Mouse (Mus musculus) right cerebral cortex, adult 18-20 months (tissue): ENCODE results near the gene Abcc2.

Experiments
- DNase-seq: peaks from one replicate; pipeline ENCODE4 v3.0.0; 2022; ENCODE audit warnings: mixed read lengths

The Abcc2 gene

DNA sequence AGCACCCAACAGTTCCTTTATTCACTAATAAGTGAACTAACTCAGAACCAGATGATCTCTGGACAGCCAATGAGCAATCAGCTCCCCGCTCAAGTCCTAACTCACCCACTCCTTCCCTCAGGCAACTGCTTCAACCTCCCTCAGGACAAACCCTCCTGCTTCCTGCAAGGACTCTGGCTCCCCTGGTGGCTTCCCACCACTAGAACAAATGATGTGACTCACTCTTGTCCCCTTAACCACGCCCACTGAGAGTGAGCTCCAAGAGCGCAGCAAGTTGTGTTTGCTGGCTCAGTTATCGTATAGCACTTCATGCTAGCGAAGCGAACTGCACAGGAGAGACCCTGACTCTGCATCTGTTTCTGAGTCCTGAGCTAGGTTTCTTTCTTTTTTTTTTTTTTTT, 75.4 kb downstream of the Abcc2 start:
- peak; percentile 19 for DNase-seq

DNA sequence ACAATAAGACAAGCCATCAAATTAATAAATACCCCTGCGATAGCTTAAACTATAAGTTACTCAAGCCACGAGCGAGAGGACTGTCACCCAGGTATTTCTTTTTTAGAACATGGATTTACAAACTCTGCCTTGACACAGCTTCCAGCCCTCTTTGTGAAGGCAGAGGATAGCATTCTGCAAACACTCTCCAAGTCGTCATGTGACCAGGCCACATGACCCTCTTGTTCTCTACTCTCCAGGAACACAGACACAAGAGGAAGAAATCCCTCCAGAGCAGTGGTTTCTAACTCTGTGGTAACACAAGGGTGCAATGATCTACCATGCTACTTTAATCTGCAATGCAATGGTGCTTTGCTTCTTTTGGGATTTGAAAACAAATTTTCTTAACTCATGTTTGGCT, 88.4 kb downstream of the Abcc2 start:
- DNase-seq: no peak

DNA sequence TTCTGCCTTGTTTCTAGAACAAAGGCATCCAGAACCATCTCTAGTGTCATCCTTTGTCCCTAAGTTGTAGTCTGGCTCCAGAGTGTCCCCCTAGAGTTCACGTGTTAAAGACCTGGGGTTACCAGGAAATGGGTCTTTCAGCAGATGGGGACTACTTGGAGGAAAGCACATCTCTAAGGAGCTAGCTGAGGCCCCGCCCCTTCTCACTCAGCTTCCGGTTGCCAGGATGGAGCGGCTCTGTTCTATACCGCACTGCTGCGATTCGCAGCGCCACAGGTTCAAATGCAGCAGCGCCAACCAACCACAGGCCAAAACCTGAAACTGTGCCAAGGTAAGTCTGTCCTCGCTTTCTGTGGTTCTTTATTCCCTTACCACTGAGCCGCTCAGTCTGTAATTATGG, 92.4 kb downstream of the Abcc2 start:
- DNase-seq: no peak

DNA sequence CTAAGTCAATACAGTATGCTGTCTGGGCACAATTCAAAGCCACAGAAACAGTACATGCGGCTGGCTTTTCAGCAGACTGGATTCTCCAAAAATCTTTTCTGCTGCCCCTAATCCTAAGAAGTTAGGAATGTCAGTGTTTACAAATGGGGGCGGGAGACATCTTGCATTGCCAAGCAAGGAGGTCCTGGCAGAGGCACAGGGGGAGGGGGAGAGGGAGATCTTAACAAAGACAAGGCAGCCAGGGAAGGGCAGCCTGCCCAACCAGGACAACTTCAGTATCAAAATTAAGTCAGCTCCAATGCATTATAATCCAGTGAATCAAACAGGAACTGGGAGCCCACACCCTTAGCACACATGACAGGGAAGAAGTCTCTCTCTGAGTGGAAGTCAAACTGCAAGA, 94.0 kb downstream of the Abcc2 start:
- DNase-seq: no peak

DNA sequence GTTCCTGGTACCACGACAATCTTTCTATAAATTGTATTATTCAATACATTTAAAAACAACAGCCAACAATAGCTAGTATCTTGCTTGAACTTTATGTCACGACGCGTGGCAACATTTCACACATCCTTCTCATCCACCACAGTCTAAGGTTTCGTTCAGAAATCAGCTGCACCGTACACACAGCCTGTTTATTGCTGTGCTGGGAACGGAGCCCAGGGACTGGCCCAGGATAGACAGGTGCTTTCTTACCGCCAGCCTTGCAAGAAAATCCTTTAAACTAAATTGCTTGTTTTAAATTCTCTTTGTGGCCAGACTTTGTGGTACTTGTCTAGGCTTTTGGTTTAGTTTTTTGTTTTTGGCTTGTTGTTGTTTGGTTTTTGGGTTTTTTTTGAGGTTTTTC, 95.4 kb downstream of the Abcc2 start:
- no peak for DNase-seq

DNA sequence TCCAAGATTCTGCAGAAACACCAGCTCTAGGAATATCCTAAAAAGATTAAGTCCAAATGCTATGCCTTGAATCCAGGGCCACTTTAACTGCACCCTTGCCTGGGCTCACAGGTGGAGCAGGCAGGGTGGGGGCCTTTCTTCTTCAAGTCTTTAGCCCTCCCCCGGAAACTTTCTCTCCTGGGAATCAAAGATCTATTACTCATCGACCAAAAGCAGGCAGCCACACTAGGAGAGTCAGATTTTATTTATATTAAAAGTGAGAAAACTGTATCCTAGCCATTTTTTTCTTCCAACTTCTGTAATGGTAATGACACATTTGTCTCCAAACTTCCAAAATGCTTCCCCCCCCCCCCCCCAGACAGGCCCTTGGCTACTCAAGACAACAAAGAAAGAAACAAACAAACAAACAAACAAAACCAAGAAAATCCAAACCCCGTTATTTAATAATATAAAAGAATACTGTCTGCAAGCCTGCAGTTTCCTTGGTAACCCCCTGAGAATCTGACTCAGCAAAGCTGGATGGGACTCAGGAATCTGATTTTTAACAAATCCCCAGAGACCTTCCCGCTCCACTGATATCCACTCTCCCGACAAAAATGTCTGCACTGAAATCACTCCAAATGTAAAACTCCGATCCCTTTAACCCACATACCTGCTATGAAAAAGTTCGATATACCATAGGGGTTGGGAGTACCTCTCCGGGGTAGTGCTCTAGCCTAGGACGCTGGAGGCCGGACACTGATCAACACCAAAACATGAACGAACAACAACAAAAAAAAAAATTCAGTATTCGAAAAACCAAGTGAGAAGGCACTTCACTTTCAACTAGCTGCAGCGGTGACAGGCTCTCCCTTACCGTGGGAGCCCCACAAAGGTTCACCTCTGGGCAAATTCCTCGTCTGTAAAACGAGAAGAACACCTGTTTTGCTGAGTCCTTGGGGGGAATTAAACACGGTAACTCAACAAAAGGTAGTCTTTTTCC, 96.4 kb downstream of the Abcc2 start:
- DNase-seq: no peak

DNA sequence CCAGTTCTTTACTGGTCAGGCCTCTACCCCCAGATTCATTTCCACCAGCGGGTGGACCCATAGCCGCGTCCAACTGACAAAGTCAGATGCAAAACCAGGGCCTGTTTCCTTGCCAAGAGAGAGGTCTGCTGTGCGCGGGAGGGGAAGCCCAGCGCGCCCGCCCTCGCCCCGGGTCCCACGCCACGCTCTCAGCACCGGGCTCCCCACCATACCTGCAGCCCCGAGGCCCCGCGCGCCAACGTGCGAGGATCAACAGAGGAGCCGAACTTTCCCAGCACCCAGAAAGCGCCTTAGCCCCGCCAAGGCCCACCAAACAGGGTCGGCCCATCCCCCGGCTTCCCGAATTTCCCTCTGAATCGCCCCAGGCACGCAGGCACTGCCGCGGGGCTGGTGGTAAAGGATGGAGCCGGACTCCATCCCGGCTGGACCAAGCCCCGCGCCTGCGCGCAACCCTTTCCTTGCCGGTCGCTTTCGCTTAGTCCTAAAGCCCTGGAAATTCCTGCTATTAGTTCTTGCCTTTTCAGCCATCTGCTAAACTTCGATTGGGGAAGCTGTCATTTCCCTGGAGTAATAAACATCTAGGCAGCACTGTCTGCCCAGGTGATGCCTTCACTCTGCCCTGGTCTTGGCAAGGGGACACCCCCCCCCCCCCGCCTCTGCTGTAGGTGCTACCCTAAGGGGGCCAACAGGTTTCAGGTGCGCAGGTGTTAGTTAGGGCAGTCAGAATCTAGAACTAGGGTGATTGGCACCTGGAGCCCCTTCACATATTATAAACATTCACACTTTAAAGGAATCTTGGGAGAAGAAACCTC, 97.6 kb downstream of the Abcc2 start:
- DNase-seq: peak; percentile 39

DNA sequence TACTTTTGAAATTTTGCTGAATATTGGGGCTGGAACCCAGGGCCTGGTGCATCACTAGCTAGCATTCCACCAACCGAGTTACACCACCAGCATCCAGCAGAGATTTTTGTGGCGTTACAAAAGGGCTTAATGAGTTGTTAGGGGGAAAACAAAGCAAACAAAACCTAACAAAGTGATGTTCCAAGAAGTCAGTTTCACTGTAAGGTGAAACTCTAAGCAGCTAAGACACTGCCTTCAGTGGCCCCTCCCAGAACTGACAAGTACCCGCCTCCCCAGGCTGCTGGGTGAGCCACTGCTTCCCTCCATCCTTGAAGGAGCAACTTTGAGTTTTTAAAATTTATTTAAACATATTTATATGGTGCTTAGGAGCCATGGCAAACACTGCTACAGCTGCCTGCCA, 98.4 kb downstream of the Abcc2 start:
- no peak for DNase-seq

DNA sequence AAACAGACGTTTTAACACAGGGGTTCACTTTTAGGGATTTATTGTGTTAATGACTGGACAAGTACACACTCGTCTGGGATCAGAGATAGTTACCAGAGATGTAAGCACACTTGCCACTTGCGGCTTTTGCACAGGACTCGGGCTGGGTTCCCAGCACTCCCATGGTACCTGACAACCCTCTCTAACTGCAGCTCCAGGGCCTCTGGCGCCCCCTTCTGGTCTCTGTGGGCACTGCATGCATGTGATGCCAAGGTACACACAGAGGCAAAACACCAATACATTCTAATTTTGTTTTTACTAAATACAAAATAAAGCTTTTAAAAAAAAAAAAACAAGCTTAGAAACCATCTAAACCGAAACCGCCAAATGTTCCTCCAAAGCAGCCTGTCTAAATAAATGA, 99.6 kb downstream of the Abcc2 start:
- DNase-seq: no peak

DNA sequence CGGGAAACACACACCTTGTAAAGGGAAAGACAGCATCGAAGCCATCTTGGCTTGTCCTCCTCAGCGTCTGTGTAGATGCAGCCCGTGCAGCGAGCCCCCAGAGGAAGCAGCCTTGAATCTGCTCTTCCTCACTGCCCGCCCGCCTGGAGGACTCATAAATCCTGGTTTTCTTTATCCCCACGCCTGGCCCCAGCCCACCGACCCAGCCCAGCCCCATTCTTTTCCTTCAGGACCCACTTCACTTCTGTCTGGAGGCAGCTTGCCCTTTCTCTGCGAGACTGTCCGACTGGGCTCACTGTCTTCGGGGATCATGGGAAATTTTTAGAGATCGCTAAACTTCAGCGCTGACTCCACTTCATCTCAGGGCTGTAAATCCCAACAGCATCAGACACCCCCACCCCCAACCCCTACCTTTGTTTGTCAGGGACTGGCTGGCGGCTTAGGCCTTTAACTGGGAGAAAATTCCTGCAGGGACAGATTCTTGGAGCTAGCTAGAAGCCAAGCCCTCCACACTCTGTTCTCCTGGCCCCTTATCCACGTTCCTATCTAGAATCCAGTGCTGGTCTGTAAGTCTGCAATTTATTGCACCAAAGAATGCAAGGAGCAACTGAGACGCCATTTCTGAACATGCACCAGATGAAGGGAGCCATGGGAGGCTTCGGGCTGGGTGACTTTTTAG, 101.0 kb downstream of the Abcc2 start:
- DNase-seq: no peak

DNA sequence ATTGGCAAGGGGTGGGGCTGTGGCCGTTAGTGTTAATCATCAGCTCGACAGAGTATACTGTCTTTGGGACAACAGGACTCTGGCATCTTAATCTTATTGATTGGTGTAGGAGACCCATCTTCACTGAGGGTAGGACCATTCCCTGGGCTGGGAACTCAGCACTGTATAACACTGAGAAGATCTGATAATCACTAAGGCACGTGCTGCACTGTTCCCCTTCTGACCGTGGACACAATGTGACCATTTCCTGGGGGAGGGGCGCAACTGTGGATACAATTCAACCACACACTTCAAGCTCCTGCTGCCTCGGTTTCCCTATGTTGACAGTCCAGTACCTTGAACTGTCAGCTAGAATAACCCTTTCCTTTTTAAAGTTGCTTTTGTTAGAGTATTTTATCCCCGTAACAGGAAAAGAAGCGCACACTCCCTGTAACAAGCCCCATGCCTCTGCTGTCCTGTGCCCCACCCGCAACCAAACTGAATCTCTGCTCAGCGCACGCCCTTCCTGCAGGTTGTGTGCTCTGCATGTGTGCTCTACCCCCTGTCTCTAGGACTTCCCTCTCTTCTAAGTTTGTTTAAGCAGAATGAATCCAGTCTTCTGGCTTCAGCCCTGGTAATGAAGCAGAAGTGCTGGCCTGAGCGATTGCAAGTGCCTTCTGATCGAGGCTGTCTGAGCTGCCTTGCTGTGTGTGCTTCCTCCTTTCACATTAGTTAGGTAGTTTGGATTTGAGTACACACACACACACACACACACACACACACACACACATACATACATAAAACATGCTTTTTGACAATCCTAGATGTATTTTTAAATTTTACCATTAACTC, 102.9 kb downstream of the Abcc2 start:
- no peak for DNase-seq

DNA sequence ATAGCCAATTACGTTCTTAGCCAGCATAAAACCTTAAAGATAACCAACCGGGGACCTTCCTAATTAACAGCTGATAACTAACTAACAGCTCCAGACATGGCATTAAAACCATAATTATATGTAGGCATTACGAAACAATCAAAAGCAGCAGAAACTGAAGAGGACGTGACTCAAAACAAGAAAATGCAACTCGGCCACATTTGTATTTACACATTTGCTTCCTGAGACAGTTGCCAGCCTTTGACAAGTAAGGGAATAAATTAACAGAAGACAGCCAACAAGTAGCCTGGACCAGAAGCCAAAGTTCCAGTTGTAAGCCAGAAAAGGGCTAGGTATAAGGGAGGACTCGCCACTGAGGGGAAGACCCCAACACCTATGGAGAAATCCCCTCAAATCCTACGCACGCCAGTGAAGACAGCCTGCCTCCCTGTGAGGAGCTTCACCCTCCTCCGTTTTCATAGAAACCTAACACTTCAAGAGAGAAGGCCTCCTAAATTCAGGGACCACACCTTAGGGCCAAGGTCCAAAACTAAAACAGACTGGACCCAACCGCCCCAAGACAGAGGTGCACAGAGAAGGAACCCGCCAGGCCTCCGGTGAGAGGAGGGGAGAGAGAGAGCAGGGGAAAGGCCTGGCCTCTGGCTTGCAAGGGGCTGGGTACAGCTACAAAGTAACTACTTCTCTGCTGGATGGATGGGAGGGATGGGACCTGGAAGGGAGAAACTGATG, 104.5 kb downstream of the Abcc2 start:
- DNase-seq: no peak

DNA sequence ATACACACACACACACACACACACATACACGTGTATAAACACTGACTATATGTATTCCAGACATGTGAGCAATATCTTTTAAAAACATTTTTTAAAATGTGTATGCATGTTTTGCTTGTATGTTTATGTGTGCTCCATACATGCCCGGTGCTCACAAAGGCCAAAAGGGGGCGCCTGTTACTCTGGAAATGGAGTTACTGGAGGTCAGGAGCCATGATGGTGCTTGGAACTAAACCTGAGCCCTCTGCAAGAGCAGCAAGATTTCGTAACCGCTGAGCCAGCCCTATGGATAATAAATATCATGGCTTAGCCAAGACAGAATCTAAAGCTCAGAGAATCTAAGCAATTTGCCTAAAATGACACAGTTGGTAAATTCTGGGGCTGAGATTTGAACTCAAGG, 105.2 kb downstream of the Abcc2 start:
- DNase-seq: no peak

DNA sequence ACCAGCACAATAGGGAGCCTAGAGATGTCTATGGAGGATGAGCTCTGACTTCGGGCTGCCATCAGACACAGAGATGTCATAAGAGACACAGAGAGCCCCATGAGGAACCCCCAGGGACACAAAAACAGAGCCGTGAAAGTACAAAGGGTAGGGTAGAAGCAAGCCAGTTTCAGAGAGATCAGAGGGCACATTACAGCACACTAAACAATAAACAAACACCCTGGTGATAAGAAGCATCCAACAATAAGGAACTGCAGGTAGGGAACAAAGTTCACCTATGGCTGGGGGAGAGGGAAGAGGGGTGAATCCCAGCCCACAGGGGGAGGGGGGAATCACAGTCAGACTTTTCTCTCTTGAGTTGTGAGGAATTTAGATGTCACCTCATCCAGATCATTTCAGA, 105.7 kb downstream of the Abcc2 start:
- DNase-seq: no peak
